Mouse (Mus musculus): ENCODE data around the gene Grifin. TPM values are rescaled to one million over a fixed set of nuclear protein-coding genes. Genes with fewer than 3 reads are reported as not detected.

Gene Grifin
- not detected for total RNA-seq (2021)

DNA sequence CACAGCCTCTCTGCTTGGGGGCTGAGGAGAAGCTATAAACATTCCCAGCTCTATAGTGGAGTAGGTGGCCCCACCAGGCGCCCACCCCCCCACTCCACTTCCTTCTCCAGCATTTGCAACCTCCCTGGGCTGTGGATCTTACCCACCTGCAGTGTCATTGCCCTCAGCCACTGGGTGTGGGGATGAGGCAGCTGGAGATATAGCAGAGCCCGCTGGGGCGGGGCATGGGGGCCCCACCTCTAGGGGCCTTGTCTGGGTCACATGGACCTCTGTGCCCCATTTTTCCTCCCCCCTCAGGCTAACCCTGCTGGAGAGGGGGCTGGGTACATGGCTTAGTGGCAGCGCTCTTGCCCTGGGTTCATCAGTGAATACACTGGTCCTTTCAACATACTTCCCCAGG is at the start of gene Grifin:
Grifin (minus strand) TSS at position 176 of the 400 bp plus-strand sequence.
- intact Hi-C loops (cut with DNase I): no loop called here
- no peak for DNase-seq (ENCODE audit: low spot score)

DNA sequence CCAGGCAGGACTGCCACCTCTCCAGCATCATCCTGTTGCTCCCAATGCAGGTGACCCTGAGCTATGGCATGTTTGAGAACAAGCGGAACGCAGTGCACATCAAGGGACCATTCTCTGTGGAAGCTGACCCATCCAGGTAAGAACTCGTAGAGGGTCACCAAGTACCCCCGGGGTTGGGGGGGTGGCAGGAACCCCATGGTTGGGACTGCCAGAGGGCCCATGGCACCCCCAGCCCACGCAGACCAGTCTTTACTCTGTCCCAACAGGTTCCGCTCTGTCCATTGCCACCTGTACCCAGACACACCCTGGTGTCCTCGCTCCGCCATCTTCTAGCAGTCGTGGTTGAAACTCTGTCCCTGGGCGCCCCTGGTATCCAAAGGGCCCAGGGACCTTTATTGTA is 49.3 kb upstream of the Grifin start:
- intact Hi-C loops (cut with DNase I): no loop called here
- no peak for DNase-seq (ENCODE audit: low spot score)

GRCm38 (mm10) chr5:140612191-140612590 is 47.3 kb upstream of the Grifin start:
- intact Hi-C loops (cut with DNase I): no loop called here
- no peak for DNase-seq (ENCODE audit: low spot score)

DNA sequence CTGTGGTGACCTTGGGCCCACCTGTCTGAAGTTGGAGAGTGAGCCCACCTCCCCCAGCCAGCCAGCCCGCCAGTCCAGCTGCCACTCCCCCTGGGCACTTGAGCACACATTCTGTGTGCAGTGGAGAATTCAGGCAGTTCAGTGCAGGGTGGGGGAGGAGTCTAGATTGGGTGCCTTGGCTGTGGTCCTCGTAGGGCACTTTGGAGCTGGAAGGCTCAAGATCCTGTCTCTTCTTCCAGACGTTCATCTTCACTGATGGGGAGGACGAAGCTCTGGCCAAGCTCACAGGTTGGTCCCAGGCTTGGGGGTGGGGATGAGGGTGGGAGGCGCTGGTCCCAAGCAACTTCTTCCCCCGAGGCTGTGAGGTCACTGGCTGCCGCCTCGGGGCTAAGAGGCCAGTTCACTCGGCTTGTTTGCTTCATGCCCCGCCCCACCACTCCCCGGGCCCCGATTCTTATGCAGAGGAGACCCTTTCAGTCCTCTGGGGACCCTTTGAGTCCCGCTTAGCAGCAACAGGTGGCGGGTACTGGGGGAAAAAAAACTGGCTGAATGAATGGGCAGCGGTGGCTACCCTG is 46.8 kb upstream of the Grifin start:
- intact Hi-C loops (cut with DNase I): no loop called here
- DNase-seq (ENCODE audit: low spot score): no peak

DNA sequence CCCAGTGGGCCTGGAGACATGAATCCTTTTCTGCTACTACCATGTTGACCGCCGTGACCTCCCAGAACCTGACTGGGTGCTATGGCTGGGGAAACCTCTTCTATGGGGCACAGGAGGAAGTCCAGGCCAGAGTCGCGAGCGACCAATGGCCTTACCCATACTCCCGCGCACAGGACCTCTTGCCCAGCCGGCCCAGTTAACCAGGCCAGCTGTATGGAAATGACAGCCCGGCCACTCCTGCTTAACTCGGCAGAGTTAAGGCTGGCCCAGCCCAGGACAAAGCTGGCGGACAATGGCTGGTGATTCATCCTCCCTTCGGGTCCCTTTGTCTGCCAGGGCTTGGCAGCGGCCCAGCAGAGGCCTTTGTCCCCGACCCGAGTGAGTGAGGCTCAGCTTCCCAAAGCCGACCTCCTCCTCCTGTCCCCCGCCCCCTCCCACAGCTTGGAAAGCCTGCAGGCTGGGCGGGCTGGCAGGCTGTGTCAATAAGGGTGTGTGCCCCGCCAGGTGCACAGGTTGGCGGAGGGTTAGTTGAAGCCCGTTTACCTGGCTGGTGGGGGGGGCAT is 46.2 kb upstream of the Grifin start:
- intact Hi-C loops (cut with DNase I): no loop called here
- peak; percentile 81 for DNase-seq (ENCODE audit: low spot score)

GRCm38 (mm10) chr5:140610273-140611011 is 45.6 kb upstream of the Grifin start:
- intact Hi-C loops (cut with DNase I): no loop called here
- DNase-seq (ENCODE audit: low spot score): no peak

GRCm38 (mm10) chr5:140609511-140610272 is 44.8 kb upstream of the Grifin start:
- intact Hi-C loops (cut with DNase I): no loop called here
- DNase-seq (ENCODE audit: low spot score): no peak

DNA sequence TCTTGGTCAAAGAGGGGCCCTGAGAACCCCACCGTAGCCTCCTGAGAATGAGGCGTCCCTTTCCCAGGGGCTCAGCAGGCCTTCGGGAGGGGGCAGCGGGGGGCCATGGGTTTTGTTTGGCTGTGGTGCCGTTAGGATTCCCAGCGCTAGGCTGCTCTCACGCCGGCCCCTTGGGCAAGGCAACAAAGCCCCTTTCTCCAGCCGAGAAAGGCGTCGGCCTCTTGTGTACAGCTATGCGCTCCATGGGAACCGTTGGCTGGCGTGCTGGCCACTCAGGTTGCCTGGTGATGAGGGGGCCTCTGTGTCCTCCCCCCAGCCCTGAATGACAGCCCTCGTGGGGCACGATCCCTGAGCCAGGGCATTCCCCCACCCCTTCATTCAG is 43.8 kb upstream of the Grifin start:
- intact Hi-C loops (cut with DNase I): no loop called here
- DNase-seq (ENCODE audit: low spot score): no peak

DNA sequence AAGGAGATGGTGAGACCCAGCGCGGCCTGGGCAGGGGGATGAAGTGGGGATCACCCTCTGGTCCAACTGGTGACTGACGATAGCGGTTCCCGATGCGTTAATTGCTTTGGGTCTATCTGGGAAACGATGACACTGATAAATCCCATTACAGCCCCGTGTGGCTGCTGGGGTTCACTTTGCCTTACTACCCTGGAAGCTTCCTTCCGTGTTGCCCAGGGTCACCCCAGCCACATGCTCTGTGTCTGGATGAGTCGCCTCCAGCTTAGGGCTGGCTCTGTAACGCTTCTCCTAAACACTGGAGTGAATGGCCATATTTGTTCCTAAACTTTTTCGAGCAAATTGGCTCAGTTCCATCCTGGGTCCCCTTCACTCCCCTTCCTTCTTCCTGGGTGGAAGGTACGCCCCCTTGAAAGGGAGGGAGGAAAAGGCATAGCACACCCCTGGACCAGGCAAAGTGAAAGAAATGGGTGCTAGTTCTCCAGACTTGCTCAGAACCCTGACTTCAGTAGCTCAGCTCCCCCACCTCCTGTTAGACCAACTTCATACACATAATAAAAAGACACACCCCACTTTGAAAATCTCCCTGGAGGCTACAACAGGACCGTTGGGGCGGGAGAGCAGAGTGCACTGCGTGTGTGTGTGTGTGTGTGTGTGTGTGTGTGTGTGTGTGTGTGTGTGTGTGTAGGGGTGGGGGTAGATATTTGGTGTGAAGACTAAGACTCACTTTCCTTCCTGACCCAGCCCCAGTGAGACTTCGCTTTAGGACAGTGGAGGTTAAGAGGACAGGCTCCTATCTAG is 43.2 kb upstream of the Grifin start:
- intact Hi-C loops (cut with DNase I): no loop called here
- DNase-seq (ENCODE audit: low spot score): no peak

DNA sequence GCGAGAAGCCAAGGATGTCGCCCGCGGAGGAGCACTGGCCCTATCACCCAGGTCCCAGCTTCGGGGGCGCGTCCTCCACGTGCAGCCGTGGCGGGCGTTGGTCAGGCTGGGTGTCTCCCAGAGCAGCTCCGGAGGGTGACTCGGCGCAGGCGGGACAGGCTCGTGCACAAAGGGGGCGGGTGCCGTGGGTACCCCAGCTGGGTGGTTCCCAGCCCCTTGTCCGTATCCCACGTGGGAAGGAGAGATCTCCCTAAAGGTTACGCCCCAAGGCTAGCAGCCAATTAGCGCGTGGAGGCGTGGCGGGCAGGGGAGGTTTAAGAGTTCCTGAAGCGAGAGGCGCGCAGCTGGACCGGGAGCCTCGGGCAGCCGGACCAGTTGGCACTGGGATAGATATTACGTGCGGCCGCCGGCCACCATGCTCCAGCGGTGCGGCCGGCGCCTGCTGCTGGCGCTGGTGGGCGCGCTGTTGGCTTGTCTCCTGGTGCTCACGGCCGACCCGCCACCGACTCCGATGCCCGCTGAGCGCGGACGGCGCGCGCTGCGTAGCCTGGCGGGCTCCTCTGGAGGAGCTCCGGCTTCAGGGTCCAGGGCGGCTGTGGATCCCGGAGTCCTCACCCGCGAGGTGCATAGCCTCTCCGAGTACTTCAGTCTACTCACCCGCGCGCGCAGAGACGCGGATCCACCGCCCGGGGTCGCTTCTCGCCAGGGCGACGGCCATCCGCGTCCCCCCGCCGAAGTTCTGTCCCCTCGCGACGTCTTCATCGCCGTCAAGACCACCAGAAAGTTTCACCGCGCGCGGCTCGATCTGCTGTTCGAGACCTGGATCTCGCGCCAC is 42.3 kb upstream of the Grifin start, which contains the start of gene Lfng:
Lfng (plus strand) TSS at position 320 of the 835 bp plus-strand sequence.
- intact Hi-C loops (cut with DNase I): no loop called here
- DNase-seq (ENCODE audit: low spot score): peak; percentile 94

- DNase-seq (ENCODE audit: low spot score): no peak
- intact Hi-C loops (cut with DNase I): no loop called here
Measured at GRCm38 (mm10) chr5:140606386-140606785, 41.5 kb upstream of the Grifin start.

- intact Hi-C loops (cut with DNase I): no loop called here
- DNase-seq (ENCODE audit: low spot score): no peak
Measured at GRCm38 (mm10) chr5:140605228-140605627, 40.4 kb upstream of the Grifin start.

- intact Hi-C loops (cut with DNase I): no loop called here
- DNase-seq (ENCODE audit: low spot score): no peak
Measured at GRCm38 (mm10) chr5:140604386-140604785, 39.5 kb upstream of the Grifin start.

DNA sequence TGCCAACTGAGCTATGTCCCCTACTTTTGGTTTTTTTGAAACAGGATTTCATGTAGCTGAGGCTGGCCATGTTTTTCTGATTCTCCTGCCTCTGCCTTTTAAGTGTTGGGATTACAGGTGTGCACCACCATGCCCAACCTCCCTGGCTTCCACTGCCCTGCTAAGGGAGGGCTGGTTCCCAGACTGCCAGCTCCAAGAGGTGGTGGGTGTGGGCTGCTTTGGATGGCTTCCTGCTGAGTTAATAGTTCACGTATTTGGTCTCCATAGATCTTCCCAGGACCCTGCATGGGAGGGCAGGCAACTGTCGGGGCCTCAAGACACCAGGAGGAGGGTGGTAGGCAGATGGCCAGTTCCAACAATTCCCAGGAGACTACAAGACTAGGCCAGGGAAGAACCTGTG is 37.7 kb upstream of the Grifin start:
- DNase-seq (ENCODE audit: low spot score): no peak
- intact Hi-C loops (cut with DNase I): loop anchor here (2.0 kb wide), 1 partner anchor 26 kb away; no protein-coding TSS in a partner anchor

- intact Hi-C loops (cut with DNase I): loop anchor here (2.0 kb wide), 1 partner anchor 25 kb away; no protein-coding TSS in a partner anchor
- DNase-seq (ENCODE audit: low spot score): no peak
Measured at GRCm38 (mm10) chr5:140601712-140602111, 36.8 kb upstream of the Grifin start.

DNA sequence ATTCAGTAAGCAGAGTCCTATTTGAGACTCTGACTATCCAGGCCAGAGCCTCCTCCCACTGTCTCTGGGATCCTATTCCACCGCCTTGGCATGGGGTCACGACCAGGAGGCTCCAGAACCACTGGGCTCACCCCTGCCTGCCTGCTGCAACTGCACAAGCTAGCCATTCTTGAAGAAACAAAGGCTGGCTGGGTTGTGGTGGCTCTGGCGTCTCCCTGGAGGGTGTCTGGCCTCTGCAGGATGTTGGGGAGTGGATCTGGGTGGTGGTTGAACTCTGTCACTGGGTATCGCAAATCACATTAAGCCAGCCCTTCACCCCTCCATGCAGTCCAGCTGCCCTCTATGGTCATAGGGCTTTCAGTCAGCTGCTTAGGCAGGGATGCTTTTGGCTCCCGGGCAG is 35.1 kb upstream of the Grifin start:
- intact Hi-C loops (cut with DNase I): no loop called here
- no peak for DNase-seq (ENCODE audit: low spot score)

- intact Hi-C loops (cut with DNase I): no loop called here
- no peak for DNase-seq (ENCODE audit: low spot score)
Measured at GRCm38 (mm10) chr5:140597787-140598186, 32.9 kb upstream of the Grifin start.

- DNase-seq (ENCODE audit: low spot score): no peak
- intact Hi-C loops (cut with DNase I): no loop called here
Measured at GRCm38 (mm10) chr5:140596927-140597588, 32.2 kb upstream of the Grifin start.

All from heart, postnatal 25 days (tissue).